Mouse (Mus musculus) megakaryocyte-erythroid progenitor cell, adult 5-6 weeks (primary cell): ENCODE measurements around the gene Smg5. TPM values are rescaled to one million over a fixed set of nuclear protein-coding genes. Genes with fewer than 3 reads are reported as not detected.
A peak's percentile ranks its signal among the peaks of the same experiment; 100 is the strongest.
"Not testable (repeated sequence)": the region's sequence is repeated elsewhere in the genome, so short reads cannot be mapped to it uniquely, and the experiment has no call there.

ENCODE experiments used
- ATAC-seq: replicated peaks from 2 replicates; pipeline ENCODE4 v1.8.0; 2016; ENCODE audit warnings: mild to moderate bottlenecking, inconsistent platforms; ENCODE audit not compliant: severe bottlenecking, poor library complexity, low FRiP score, low TSS enrichment
- total RNA-seq, 2 experiments: library from RNA; stranded (forward) in 1 of 2; stranded (reverse) in 1 of 2; fragments of 200-1000, 215-1000 nt in 1 of 2; fragments of >200 nt in 1 of 2; fragmentation: Nextera tagmentation in 1 of 2; gene quantifications; 2 replicates each; pipeline ENCODE4 v1.2.3; 2014 to 2017

Gene Smg5
- total RNA-seq, 2 experiments from 2014 or later: 40.7 to 40.9 TPM

DNA sequence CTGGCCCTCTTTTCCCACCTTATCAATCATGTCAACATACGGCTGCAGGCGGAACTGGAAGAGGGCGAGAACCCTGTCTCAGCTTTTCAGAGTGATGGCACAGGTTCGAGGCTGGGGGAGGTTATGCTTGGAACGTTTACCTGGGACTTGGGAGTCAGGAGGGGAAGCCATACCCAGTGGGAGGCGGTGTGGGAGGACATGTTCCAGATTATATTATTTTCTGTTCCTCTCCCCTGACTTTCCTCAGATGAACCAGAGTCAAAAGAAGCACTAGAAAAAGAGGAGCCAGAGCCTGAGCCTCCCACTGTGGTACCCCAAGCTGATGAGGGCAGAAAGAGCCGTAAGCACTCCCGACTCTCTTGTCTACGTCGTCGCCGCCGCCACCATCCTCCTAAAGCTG, 14.7 kb downstream of the Smg5 start:
- ATAC-seq: no peak

DNA sequence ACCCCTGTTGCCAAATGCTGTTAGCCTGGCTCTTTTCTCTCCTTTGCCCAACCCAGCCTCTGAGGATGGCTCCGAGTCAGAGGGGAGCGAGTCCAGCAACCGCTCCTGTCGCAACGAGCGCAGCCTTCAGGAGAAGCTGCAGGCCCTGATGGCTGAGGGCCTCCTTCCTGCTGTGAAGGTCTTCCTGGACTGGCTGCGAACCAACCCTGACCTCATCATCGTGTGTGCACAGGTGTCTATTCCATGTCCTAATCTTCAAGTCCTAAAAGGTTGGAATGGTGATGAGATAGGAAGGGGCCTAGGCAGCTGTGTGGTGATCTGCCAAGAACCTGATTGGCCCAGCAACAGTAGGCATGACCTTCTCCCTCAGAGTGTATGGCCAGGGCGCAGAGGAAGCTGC, 16.8 kb downstream of the Smg5 start:
- no peak for ATAC-seq

DNA sequence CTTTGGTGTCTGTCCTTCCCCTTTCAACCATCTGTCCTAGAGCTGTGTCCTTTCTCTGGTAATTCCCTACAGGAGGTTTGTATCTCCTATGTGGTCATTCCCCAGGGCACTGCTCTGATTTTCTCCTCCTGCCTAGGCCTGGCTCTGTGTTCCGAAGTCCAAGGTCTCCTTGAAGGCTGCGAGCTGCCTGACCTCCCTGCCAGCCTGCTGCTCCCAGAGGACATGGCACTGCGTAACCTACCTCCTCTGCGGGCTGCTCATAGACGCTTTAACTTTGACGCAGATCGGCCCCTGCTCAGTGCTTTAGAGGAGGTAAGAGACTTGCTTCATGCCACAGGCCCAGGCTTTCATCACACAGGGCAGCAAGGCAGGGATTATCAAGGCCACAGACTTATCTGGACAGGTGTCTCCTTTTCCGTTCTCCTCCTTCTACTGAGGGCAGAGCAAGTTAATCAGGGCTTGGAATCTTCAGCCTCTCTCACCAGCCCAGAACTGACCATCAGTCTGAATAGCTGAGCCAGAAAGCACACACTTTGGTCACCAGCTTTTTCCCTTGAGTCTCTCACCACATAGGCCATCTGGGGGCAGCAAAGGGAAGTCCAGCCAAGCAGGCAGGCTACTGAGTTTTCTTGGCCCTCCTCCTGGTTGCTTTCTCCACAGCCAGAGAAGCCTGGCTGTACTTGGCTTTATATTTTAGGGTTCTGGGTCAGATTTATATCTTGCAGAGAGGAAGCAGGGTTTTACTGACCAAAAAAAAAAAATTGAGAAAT, 18.5 kb downstream of the Smg5 start:
- ATAC-seq: no peak

DNA sequence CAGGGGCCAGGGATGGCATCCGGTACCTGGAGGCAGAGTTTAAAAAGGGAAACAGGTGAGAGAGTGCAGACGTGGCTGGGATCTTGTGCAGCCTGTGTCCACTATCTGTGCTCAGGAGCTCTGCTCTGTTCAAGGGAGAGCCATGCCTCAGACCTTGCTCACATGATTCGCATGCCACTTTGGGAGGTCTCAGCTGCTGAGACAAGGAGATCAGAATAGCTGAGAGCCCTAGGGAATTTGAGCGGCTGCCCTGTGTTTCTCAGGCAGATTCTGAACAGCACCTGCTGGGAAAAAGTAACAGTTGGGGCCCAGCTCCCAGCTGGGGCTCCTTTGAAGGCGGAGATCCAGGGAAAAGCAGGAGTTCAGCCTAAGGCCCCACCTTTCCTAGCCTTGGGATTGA, 23.5 kb downstream of the Smg5 start:
- ATAC-seq: no peak

DNA sequence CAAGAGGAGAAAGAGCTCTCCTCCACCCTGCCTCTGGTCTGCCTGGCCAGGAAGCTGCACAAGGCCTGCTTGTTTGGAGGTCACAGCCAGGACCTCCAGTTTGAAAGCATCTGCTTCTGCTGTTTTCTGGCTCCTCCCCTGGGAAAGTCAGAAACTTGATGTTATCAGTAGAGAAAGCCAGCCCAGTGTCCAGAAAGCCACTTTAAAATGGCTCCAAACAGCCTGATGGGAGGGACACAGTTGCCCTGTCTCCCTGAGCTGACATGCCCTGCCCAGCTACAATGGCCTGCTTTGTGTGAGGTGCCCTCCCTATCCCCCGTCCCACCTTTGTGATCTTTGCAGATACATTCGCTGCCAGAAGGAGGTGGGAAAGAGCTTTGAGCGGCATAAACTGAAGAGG, 23.9 kb downstream of the Smg5 start:
- ATAC-seq: no peak

DNA sequence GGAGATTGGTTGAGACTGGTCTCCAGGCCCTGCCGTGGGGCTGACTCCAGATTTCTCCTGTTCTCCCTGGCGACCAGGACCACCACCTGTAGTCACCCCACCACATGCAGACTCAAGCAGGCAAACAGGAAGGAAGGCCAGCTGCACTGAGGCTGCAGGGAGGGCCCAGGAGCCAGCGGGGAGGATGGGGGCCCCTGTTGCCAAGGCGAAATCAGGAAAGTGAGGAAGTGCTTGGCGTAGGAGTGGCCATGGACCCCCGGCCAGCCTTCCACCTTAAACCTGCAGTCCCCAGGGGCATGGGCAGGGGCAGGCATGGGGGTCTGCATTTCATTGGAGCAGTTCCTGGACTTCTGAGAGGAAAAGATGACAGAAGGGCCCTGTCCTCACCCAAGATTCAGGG, 25.0 kb downstream of the Smg5 start:
- ATAC-seq: no peak

DNA sequence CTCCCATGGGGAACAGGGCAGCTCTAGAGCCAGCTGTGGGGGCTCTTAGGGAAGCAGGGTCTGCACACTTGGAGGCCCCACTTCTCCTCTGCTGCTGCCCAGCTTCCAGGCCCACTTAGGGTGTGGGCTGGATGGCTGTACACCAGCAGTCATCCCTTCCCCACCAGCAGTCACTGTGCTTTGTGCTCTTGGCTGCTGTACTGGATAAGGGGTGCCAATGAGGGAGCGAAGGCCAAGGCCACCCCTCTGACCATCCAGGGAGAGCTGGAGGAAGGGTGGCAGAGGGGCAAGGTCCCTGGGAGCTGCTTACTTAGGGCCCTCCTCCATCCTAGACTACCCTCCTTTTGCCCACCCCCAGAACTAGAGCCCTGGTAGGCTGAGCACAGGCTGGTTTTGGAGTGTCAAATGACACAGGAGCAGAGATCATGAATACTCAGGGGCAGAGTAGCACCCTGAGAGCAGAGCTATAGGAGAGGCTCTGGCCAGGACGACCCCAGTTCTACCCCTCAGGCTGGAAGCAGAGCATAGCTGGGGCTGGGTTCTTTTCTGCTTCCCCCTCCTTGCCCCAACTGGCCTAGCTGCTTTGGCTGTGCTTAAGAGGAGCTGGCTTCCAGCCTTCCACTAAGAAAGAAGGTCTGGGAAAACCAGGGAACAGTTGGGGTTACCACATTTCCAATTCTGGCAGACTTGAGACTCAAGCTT, 25.7 kb downstream of the Smg5 start:
- ATAC-seq: no peak

DNA sequence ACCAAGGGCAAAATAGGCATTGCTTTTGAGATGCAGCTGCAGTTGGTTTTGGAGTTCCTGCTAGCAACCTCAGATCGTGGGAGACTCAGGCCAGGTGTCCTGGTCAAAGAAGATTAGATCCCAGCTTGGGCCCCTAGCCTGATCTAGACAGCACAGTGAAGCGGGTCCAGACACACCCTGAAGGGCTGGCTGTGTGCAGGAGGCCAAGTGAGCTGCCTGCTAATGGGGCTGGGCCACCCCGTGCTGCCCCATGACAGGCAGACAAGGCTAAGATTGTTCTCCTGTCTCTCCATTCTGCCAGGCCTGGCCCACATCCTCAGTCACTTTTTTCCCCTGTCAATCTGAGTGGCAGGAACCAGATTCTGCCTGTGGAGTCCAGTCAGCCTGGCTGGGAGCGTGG, 27.6 kb downstream of the Smg5 start:
- ATAC-seq: peak; percentile 74

DNA sequence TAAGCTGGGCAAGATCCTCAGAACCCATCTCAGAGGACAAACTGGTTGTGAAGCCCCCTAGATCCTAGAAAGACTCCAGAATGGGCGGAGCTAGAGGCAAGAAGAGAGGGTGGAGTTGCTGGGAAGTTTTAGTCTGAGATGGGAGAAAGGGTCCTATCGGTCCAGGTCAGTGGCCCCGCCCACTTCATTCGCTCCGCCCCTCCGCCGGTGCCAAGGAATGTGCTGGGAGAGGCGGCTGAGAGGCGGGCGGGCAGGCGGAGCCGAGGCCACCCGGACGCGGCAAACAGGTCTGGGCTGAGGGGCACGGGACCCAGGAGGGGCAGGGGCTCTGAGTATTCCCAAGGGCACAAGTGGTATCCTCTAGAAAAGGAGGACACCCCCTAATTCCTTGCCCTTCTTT, 28.3 kb downstream of the Smg5 start, which contains the start of gene Paqr6:
Paqr6 (plus strand) TSS at position 248 of the 400 bp plus-strand sequence.
- ATAC-seq: no peak

DNA sequence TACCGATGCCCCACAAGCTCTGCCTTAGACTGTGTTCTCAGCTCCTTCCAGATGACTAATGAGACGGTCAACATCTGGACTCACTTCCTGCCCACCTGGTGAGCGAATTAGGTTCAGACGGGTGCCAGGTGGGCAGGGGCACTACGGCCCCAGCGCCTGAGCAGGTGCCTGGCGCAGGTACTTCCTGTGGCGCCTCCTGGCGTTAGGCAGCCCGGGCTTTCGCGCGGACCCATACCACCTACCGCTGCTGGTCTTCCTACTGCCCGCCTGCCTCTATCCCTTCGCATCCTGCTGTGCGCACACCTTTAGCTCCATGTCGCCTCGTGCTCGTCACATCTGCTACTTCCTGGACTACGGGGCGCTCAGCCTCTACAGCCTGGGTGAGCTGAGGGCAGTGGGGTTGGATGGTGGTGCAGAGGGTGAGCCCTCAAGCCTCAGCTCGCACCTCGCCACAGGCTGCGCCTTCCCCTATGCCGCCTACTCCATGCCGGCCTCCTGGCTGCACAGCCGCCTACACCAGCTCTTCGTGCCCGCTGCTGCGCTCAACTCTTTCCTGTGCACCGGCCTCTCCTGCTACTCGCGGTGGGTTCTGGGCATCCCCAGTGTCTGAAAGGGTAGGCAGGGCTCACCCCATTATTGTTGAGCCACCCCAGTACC, 29.8 kb downstream of the Smg5 start:
- no peak for ATAC-seq

DNA sequence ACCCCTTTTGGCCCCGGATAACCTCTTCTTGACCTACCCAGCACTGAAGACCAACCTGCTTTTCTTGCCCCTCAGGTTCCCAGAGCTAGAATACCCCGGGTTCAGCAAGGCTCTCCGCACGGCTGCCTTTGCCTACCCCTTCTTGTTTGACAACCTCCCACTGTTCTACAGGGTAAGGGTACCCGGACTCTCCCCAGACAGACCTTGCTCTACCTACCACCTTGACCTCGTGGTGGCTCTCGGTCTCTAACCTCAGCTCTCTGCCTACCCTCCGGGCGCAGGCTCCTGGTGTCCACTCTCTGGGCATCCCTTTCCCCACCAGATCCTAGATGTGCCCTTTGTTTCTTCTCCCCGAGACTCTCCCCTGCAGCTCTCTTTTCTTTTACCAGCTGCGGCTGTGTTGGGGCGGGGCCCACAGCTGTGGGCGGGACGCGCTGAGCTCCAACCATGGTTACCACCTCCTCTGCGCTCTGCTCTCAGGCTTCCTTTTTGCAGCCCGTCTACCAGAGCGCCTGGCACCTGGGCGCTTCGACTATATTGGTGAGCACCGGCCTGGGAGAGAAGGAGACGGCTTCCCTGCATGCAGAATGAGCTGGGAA, 30.9 kb downstream of the Smg5 start:
- peak; percentile 73 for ATAC-seq

DNA sequence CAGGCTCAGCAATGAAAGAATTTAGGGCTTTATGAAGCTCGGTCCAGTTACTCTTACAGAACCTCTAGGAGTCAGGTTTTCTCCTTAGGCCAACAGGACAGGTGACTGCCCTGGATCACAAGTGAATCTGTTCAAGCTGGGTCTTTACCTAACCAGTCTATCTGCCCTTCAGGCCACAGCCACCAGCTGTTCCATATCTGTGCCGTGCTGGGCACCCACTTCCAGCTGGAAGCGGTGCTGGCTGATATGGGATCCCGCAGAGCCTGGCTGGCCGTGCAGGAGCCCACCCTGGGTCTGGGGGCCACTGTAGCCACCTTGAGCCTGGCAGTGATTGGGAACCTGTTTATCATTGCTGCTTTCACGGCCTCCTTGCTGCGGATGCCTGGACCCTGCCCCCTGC, 31.5 kb downstream of the Smg5 start:
- not testable (repeated sequence) for ATAC-seq

DNA sequence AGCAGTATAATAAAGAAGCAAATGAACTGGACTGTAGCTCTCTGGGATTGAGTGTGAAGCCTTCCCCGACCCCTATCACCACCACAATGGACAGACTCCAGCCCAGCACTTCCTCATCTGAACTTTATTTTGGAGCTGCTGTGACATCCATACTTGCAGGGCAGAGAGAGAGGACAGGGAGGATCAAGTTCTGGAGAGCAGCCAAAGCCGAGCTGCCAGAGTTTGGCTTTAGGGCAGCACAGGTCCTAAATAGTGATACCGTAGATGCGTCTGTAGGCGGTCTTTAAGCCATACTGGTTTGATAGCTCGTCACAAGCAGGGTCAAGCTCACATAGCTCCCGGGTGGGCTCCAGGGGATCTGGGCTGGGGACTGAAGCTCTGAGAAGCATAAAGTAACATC, 32.5 kb downstream of the Smg5 start:
- not testable (repeated sequence) for ATAC-seq

DNA sequence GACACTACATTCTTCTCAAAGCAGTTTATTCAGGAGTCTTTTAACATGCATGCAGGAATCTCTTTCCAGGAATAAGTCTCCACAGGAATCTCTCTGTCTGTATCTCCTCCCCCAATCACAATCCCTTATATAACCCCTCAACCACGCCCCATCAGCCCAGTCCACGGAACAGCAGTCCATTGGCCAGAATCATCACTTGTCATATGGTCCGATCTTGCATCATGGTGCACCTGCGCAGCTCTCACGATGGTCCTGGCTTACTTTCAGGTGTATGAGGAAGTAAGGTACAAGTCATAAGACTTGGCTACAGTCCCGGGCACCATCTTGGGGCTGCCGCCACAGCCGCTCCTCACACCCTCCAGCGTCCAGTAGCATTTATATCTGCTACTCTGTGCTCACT, 36.6 kb downstream of the Smg5 start, which contains the start of gene Bglap3:
Bglap3 (minus strand) TSS at position 101 of the 400 bp plus-strand sequence.
- not testable (repeated sequence) for ATAC-seq

DNA sequence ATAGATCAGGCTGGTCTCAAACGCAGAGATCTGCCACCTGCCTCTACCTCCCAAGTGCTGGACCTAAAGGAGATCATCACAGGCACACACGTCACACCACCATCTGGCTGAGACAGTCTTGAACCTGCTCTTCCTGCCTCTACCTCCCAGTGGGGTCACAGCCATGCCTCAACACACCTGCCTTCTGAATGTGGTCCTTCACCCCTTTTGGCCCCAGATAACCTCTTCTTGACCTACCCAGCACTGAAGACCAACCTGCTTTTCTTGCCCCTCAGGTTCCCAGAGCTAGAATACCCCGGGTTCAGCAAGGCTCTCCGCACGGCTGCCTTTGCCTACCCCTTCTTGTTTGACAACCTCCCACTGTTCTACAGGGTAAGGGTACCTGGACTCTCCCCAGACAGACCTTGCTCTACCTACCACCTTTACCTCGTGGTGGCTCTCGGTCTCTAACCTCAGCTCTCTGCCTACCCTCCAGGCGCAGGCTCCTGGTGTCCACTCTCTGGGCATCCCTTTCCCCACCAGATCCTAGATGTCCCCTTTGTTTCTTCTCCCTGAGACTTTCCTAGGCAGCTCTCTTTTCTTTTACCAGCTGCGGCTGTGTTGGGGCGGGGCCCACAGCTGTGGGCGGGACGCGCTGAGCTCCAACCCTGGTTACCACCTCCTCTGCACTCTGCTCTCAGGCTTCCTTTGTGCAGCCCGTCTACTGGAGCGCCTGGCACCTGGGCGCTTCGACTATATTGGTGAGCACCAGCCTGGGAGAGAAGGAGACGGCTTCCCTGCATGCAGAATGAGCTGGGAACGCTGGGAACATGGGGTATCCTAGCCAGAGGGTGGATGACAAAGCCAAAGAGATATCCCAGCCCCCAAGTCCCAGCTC, 39.9 kb downstream of the Smg5 start:
- peak; percentile 92 for ATAC-seq

DNA sequence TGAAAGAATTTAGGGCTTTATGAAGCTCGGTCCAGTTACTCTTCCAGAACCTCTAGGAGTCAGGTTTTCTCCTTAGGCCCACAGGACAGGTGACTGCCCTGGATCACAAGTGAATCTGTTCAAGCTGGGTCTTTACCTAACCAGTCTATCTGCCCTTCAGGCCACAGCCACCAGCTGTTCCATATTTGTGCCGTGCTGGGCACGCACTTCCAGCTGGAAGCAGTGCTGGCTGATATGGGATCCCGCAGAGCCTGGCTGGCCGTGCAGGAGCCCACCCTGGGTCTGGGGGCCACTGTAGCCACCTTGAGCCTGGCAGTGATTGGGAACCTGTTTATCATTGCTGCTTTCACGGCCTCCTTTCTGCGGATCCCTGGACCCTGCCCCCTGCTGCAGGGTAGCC, 40.6 kb downstream of the Smg5 start:
- ATAC-seq: not testable (repeated sequence)

DNA sequence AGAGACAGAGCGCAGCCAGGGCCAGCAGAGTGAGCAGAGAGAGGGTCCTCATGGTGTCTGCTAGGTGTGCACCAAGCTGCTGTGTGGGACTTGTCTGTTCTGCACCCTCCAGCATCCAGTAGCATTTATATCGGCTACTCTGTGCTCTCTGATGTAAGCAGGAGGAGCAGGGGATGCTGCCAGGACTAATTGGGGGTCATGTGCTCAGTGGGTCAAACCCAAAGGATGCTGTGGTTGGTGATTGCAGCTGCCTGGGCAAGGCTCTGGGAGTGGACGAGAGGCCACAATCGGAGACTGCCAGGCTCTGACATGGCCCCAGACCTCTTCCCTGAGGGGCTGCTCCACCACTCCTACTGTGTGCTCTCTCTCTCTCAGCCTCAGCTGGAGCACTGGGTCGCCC, 42.5 kb downstream of the Smg5 start, which contains the start of gene Bglap2:
Bglap2 (minus strand) TSS at position 101 of the 400 bp plus-strand sequence.
- not testable (repeated sequence) for ATAC-seq

DNA sequence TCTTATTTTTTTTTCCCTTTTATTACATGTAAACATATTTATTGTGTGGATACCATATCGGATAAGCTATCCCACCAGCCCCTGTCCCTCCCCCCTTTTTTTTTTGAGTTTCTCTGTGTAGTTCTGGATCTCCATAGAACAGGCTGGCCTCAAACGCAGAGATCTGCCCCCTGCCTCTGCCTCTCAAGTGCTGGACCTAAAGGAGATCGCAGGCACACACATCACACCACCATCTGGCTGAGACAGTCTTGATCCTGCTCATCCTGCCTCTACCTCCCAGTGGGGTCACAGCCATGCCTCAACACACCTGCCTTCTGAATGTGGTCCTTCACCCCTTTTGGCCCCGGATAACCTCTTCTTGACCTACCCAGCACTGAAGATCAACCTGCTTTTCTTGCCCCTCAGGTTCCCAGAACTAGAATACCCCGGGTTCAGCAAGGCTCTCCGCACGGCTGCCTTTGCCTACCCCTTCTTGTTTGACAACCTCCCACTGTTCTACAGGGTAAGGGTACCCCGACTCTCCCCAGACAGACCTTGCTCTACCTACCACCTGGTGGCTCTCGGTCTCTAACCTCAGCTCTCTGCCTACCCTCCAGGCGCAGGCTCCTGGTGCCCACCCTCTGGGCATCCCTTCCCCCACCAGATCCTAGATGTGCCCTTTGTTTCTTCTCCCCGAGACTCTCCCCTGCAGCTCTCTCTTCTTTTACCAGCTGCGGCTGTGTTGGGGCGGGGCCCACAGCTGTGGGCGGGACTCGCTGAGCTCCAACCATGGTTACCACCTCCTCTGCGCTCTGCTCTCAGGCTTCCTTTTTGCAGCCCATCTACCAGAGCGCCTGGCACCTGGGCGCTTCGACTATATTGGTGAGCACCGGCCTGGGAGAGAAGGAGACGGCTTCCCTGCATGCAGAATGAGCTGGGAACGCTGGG, 45.6 kb downstream of the Smg5 start:
- peak; percentile 86 for ATAC-seq
